Mouse (Mus musculus): ENCODE data around the gene Fam171b.

Fam171b gene

DNA sequence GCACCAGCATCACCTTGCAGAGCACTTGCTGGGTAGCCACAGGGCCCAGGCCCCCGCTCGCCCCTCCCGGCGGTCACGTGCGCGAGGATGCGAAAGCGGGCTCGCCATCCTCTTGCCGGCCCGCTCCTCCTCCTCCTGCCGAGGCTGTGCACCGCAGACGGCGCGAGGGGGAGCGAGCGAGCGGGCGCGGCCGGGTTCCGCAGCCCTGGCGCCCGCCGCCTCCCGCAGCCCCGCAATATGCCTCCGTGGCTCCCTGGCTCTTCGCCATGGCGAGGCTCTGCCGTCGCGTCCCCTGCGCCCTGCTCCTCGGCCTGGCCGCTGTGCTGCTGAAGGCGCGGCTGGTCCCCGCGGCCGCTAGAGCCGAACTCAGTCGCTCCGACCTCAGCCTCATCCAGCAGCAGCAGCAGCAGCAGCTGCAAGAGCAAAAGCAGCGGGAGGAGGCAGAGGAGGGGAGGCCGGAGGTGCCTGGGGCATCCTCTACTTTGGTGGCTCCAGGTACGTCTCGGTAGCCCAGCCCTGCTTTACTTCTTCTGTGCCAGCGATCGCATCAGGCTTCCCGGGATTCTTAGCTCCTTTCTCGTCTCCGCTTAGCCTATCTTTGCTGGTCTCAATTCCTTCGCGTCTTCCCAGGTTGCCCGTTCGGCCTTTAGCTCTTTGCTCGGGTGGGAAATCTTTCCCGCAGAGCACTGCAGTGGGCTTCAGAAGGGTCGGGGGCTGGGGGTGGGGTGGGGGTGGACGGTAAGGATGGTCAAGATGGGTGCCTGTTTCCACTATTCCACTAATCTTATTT, at the start of gene Fam171b:
Gene Fam171b, plus strand, starts transcription at position 154 of the 790 bp plus-strand sequence.
- DNase-seq (ENCODE audit: low read depth, low spot score), result peak; percentile 85

- DNase-seq (ENCODE audit: low read depth, low spot score), result no peak
These were observed 46.4 kb upstream of the Fam171b start for GRCm38 (mm10) chr2:83766058-83766457.

DNA sequence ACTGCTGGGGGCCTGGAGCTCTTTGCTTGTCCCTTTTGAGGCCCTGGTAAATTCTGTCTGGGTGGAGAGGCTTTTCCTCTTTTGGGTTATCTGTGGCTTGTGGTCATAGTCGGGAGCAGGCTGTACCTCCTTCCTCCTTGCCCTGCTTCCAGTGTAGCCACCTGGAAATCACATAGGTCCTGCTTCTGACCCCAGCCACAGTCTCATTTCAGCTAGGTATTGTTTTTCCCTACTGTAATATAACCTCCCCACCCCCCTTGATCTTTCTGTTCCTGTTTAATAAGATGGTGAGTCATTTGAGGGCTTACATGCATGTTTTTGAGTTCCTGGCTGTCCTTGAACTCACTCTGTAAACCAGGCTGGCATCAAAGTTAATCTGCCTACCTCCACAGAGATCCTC, 45.6 kb upstream of the Fam171b start:
- DNase-seq (ENCODE audit: low read depth, low spot score), result no peak

DNA sequence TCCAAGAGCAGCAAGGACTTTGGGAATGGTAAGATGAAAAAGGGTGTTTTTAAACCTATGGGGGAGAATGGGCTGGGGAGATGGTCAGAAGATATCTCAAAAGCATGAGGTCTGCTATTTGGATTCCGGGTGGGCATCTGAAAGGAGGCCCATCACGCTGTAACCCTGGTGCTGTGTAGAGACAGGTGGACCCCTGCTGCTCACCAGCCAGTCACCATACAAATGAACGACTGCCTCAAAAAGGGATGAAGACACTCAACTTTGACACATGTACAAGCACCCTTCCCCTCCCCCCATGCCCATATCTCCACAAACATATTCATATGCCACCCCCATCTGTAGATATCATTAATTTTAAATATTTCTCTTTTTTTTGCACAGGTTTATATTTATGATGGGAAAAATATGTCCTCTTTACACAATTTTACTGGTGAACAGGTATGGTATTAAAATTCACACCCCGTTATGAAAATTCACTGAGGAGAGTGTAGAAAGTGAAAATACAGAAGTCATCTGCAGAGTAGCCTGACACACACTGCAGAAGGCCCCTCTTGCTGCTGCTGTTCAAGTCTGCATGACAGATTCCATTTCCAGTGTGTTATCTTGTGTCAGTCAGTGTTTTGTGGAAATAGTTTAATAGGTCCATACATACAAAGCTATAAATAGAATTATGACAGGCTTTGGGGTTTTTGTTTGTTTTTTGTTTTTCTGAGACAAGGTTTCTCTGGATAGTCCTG, 44.0 kb upstream of the Fam171b start:
- DNase-seq (ENCODE audit: low read depth, low spot score), result no peak

GRCm38 (mm10) chr2:83771155-83771812, 41.2 kb upstream of the Fam171b start:
- DNase-seq (ENCODE audit: low read depth, low spot score), result peak; percentile 66

- no peak for DNase-seq (ENCODE audit: low read depth, low spot score)
These were observed 20.9 kb upstream of the Fam171b start for GRCm38 (mm10) chr2:83791330-83792073.

DNA sequence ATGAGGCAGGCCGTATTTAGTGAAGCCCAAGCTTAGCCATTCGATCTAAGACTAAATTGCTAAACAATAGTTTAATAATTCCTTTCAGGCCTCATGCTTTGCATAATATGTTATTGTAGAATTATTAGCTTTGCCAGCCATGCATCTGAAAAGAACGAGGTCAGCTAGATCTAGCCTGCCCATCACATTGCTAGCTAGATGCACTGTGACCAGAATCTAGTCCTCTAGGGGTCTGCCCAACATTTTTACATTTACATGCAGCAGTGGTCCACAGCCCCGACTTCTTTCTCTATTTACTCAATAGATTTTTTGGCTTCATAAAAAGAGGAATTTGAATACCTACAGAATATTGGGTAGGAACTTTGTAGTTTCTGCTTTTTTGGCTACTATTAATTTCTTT, 20.3 kb upstream of the Fam171b start:
- DNase-seq (ENCODE audit: low read depth, low spot score), result no peak

DNA sequence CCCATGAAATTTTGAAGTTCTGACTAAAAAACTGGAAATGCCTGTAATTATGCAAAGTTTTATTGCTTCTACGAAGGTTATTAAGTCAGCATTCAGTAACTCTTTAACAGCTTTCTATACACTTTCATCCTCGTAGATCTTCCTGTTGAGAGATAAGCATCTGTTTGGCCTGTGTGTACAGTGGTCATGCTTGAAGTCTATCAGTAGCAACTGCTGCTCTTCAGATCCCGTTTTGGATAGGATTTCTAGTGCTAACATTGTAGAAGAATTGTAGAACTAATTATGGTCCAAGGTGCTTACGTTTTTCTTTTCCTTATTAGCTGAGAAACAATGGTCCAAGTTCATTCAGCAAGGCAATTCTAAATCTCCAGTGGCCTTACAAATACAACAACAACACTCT, 16.7 kb upstream of the Fam171b start:
- DNase-seq (ENCODE audit: low read depth, low spot score), result no peak

- no peak for DNase-seq (ENCODE audit: low read depth, low spot score)
These were observed 14.4 kb upstream of the Fam171b start for GRCm38 (mm10) chr2:83797902-83798497.

GRCm38 (mm10) chr2:83813273-83813892, 947 bp downstream of the Fam171b start:
- peak; percentile 8 for DNase-seq (ENCODE audit: low read depth, low spot score)

- no peak for DNase-seq (ENCODE audit: low read depth, low spot score)
These were observed 1.6 kb downstream of the Fam171b start for GRCm38 (mm10) chr2:83814009-83814408.

DNA sequence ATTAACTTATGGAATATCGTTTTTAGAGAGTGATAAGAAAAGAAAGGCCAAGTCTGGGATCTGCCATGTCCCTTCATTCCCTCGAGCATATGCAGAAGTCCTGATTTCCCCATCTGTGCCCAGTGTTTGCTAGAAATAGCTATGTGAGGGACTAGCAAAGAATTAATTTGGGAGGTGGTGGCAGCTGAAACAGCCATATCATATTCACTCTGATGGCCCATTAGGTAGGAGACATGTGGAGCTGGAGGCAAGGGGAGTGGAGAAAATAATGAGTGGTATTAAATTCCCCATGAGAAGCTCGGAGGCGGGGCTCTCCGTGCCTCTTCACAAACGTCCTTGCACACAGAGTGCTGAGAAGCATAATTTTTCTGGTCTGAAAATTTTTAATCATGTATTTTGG, 3.7 kb downstream of the Fam171b start:
- no peak for DNase-seq (ENCODE audit: low read depth, low spot score)

DNA sequence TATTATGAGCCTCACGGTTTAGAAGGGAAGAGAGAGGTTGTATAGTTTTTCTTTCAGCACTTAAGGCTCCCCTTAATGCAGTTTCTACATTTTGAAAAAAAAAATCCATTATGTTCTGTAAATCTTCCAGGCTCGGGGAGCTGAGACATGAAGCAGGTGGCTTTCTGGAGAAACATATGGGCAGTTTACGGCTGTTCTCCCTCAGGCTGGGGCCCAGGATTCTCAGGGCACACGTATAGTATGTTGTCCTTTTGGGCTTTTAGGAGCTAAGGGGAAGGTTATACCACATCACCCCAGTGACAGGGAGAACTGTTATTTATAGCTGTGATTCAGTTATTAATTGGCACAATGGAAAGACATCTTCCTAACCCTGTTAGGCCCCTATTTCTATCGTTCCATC, 12.7 kb downstream of the Fam171b start:
- DNase-seq (ENCODE audit: low read depth, low spot score), result no peak

DNA sequence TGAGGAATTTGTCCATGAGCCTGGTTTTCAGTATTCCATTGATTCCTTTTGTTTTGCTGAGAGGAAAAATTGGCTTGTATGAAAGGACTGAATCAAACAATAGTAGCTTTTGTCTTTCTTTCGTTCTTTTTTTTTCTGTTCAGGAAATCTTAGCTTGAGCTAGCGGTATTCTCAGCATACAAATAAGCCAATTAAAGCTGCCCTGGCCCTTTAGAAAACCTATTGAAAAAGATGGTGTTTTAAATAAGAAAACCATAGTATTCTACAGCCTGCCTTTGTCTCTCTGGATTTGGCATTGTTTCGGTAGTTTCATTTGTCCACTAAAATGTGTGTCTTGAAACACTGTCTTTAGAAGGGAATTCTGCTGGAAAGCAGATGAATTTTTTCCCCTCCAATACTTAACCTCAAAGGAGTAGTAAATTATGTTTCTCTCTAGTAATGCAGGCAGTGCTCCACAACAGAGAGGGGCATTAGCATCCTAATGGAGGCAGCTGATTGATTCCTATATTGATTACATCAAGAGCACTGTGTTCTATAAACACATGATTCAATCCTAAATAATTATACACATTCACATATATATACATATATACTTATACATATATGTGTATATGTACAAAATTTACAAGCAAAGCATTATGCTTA, 16.6 kb downstream of the Fam171b start:
- DNase-seq (ENCODE audit: low read depth, low spot score), result no peak

- no peak for DNase-seq (ENCODE audit: low read depth, low spot score)
These were observed 20.5 kb downstream of the Fam171b start for GRCm38 (mm10) chr2:83832903-83833302.

GRCm38 (mm10) chr2:83835313-83836070, 23.1 kb downstream of the Fam171b start:
- no peak for DNase-seq (ENCODE audit: low read depth, low spot score)

- DNase-seq (ENCODE audit: low read depth, low spot score), result no peak
These were observed 36.1 kb downstream of the Fam171b start for GRCm38 (mm10) chr2:83848495-83848894.

- DNase-seq (ENCODE audit: low read depth, low spot score), result no peak
These were observed 41.0 kb downstream of the Fam171b start for GRCm38 (mm10) chr2:83853423-83853822.

DNA sequence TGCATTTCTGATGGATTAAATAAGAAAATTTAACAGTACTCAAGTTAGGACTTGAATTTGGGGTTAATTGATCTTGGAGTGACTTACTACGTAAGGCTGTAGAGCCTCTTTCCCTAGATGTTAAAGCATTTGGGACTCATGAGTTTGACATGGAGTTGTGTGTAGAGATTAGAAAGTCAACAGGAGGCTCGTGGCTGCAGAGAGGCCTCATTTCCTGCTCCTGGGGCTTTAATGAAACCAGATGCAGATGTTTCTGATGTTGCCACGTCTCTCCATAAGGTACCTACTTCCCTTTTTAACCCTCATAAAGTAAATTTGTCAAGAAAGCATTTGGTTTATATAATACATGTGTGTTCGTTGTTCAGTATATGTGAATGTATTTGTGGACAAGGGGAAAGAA, 43.8 kb downstream of the Fam171b start:
- no peak for DNase-seq (ENCODE audit: low read depth, low spot score)
